Comparison of ENCODE assay signal across 21 mouse cellular contexts in genomic region chr13:12331528-12331927, GRCm38 (mm10). TPM values are rescaled to one million over a fixed set of nuclear protein-coding genes. Genes with fewer than 3 reads are reported as not detected.
DNase-seq lines count a peak whose midpoint lies in the region; ATAC-seq lines count a peak whose summit lies in the region.
"Had no signal": no experiment of that assay in that cellular context is flagged by ENCODE, and none has a peak within 500 bp of the region (broad histone marks: within the 10 kb centered on the region; RNA-seq: fewer than 3 reads in every experiment).

No protein-coding gene starts in this region.

- no peak overlapping the region for H3K4me3 ChIP-seq in forebrain, embryonic 15.5 days
- H3K4me3 ChIP-seq in forebrain, embryonic 14.5 days (ENCODE audit: low read depth, low read length) = no peak overlapping the region
- H3K4me3 ChIP-seq in hindbrain, embryonic 11.5 days (ENCODE audit: low read depth, low read length) = no peak overlapping the region
- H3K4me3 ChIP-seq in hindbrain, embryonic 12.5 days = no peak overlapping the region
- H3K4me3 ChIP-seq in megakaryocyte, embryonic 14.5 days (replicated peaks) = peak overlapping the region; percentile 10
- no peak overlapping the region for H3K4me3 ChIP-seq in limb, embryonic 15.5 days
- H3K4me3 ChIP-seq: embryonic facial prominence, embryonic 15.5 days; forebrain, embryonic 10.5 days; lung, embryonic 15.5 days had no signal

- no peaks in the 10 kb centered on the region for H3K4me1 ChIP-seq in forebrain, embryonic 15.5 days
- no peaks in the 10 kb centered on the region for H3K4me1 ChIP-seq in forebrain, embryonic 14.5 days (ENCODE audit: control insufficient read depth, insufficient read depth, low read length)
- H3K4me1 ChIP-seq in hindbrain, embryonic 11.5 days (replicated peaks; ENCODE audit: control insufficient read depth, insufficient read depth, low read length) = no peaks in the 10 kb centered on the region
- H3K4me1 ChIP-seq in hindbrain, embryonic 12.5 days = no peaks in the 10 kb centered on the region
- peaks cover 5% of the 10 kb centered on the region; the same call in 1 of the 2 replicates for H3K4me1 ChIP-seq in megakaryocyte, embryonic 14.5 days
- H3K4me1 ChIP-seq in limb, embryonic 15.5 days = no peaks in the 10 kb centered on the region
- H3K4me1 ChIP-seq: embryonic facial prominence, embryonic 15.5 days; forebrain, embryonic 10.5 days; lung, embryonic 15.5 days had no signal

- 99% methylated on average over 5 of the region's 5 CpGs for WGBS in forebrain, embryonic 15.5 days
- 100% methylated on average over 5 of the region's 5 CpGs for WGBS in forebrain, embryonic 14.5 days
- WGBS in hindbrain, embryonic 11.5 days = 97% methylated on average over 5 of the region's 5 CpGs
- 97% methylated on average over 5 of the region's 5 CpGs for WGBS in hindbrain, embryonic 12.5 days
- WGBS in limb, embryonic 15.5 days = 99% methylated on average over 5 of the region's 5 CpGs

- H3K36me3 ChIP-seq in forebrain, embryonic 15.5 days = no peaks in the 10 kb centered on the region
- H3K36me3 ChIP-seq in forebrain, embryonic 14.5 days (ENCODE audit: control insufficient read depth, insufficient read depth, low read length) = no peaks in the 10 kb centered on the region
- H3K36me3 ChIP-seq in hindbrain, embryonic 11.5 days (ENCODE audit: control insufficient read depth, insufficient read depth, low read length) = no peaks in the 10 kb centered on the region
- no peaks in the 10 kb centered on the region for H3K36me3 ChIP-seq in hindbrain, embryonic 12.5 days
- no peaks in the 10 kb centered on the region for H3K36me3 ChIP-seq in megakaryocyte, embryonic 14.5 days (replicated peaks; ENCODE audit: low read length)
- H3K36me3 ChIP-seq in limb, embryonic 15.5 days = no peaks in the 10 kb centered on the region
- H3K36me3 ChIP-seq: embryonic facial prominence, embryonic 15.5 days; forebrain, embryonic 10.5 days; G1E; lung, embryonic 15.5 days had no signal

- H3K4me2 ChIP-seq in forebrain, embryonic 15.5 days (replicated peaks) = no peak overlapping the region
- H3K4me2 ChIP-seq in forebrain, embryonic 14.5 days (ENCODE audit: low read length) = no peak overlapping the region
- no peak overlapping the region for H3K4me2 ChIP-seq in hindbrain, embryonic 11.5 days (replicated peaks; ENCODE audit: low read depth, low read length)
- H3K4me2 ChIP-seq in hindbrain, embryonic 12.5 days (replicated peaks) = no peak overlapping the region
- no peak overlapping the region for H3K4me2 ChIP-seq in limb, embryonic 15.5 days
- H3K4me2 ChIP-seq: embryonic facial prominence, embryonic 15.5 days; liver, embryonic 11.5 days; lung, embryonic 15.5 days had no signal

- no peak overlapping the region for H3K27ac ChIP-seq in forebrain, embryonic 15.5 days (replicated peaks)
- no peak overlapping the region for H3K27ac ChIP-seq in forebrain, embryonic 14.5 days (ENCODE audit: low read depth, low read length)
- no peak overlapping the region for H3K27ac ChIP-seq in hindbrain, embryonic 11.5 days (ENCODE audit: low read depth, low read length)
- no peak overlapping the region for H3K27ac ChIP-seq in hindbrain, embryonic 12.5 days
- H3K27ac ChIP-seq in limb, embryonic 15.5 days = no peak overlapping the region
- H3K27ac ChIP-seq: embryonic facial prominence, embryonic 15.5 days; forebrain, embryonic 10.5 days; lung, embryonic 15.5 days; macrophage had no signal

- peak; percentile 23; the same call in 1 of the 2 replicates for ATAC-seq in forebrain, embryonic 15.5 days (replicated peaks)
- no peak for ATAC-seq in forebrain, embryonic 14.5 days
- 0 out of 2 replicates have a peak, but pooled peaks have one; percentile 47 for ATAC-seq in hindbrain, embryonic 11.5 days (ENCODE audit: low FRiP score)
- no peak for ATAC-seq in hindbrain, embryonic 12.5 days (ENCODE audit: low FRiP score)
- ATAC-seq in megakaryocyte, adult 5-6 weeks (ENCODE audit: poor library complexity, severe bottlenecking) = no peak
- ATAC-seq in limb, embryonic 15.5 days (ENCODE audit: insufficient number of reproducible peaks, low FRiP score, low TSS enrichment, low read depth) = 0 out of 2 replicates have a peak, but pooled peaks have one; percentile 30

- no peaks in the 10 kb centered on the region for H3K9me3 ChIP-seq in forebrain, embryonic 15.5 days
- H3K9me3 ChIP-seq in forebrain, embryonic 14.5 days (replicated peaks; ENCODE audit: control insufficient read depth, low read length) = no peaks in the 10 kb centered on the region
- no peaks in the 10 kb centered on the region for H3K9me3 ChIP-seq in hindbrain, embryonic 11.5 days (ENCODE audit: control insufficient read depth, low read length)
- no peaks in the 10 kb centered on the region for H3K9me3 ChIP-seq in hindbrain, embryonic 12.5 days (replicated peaks)
- no peaks in the 10 kb centered on the region for H3K9me3 ChIP-seq in megakaryocyte, embryonic 14.5 days
- H3K9me3 ChIP-seq in limb, embryonic 15.5 days = no peaks in the 10 kb centered on the region
- H3K9me3 ChIP-seq: embryonic facial prominence, embryonic 15.5 days; forebrain, embryonic 10.5 days; G1E; lung, embryonic 15.5 days had no signal

- no peak overlapping the region for H3K9ac ChIP-seq in forebrain, embryonic 15.5 days (replicated peaks)
- no peak overlapping the region for H3K9ac ChIP-seq in forebrain, embryonic 14.5 days (ENCODE audit: low read length)
- H3K9ac ChIP-seq in hindbrain, embryonic 11.5 days (ENCODE audit: low read depth, low read length) = no peak overlapping the region
- no peak overlapping the region for H3K9ac ChIP-seq in hindbrain, embryonic 12.5 days
- no peak overlapping the region for H3K9ac ChIP-seq in limb, embryonic 15.5 days
- H3K9ac ChIP-seq: embryonic facial prominence, embryonic 15.5 days; lung, embryonic 15.5 days had no signal

- no peaks in the 10 kb centered on the region for H3K27me3 ChIP-seq in forebrain, embryonic 15.5 days
- no peaks in the 10 kb centered on the region for H3K27me3 ChIP-seq in forebrain, embryonic 14.5 days (replicated peaks; ENCODE audit: control insufficient read depth, insufficient read depth, low read length)
- no peaks in the 10 kb centered on the region for H3K27me3 ChIP-seq in hindbrain, embryonic 11.5 days (ENCODE audit: control insufficient read depth, insufficient read depth, low read length)
- no peaks in the 10 kb centered on the region for H3K27me3 ChIP-seq in hindbrain, embryonic 12.5 days
- H3K27me3 ChIP-seq in megakaryocyte, embryonic 14.5 days (replicated peaks) = peaks cover 2% of the 10 kb centered on the region
- no peaks in the 10 kb centered on the region for H3K27me3 ChIP-seq in limb, embryonic 15.5 days
- H3K27me3 ChIP-seq: embryonic facial prominence, embryonic 15.5 days; lung, embryonic 15.5 days had no signal

- DNase-seq in forebrain, embryonic 14.5 days (ENCODE audit: low spot score) = no peak
- DNase-seq in hindbrain, embryonic 11.5 days (ENCODE audit: low spot score) = no peak
- no peak for DNase-seq in frontal cortex, postnatal 10 days (ENCODE audit: low spot score in 2 of 2)
- DNase-seq: adrenal gland, postnatal 14 days; cerebellum, adult 9-11 months; gastrocnemius, postnatal 14 days; kidney, adult 18-20 months; kidney, postnatal 10 days; right cerebral cortex, postnatal 4 days; thymus, postnatal 14 days had no signal

RNA-seq across cellular contexts. Expression of gene Actn2, which starts 9.0 kb away (rescaled TPM):
- polyA plus RNA-seq in forebrain, embryonic 15.5 days (2015; fragmentation: Nextera tagmentation; extraction: Ambion mirVana) = 2.4 and 2.6 TPM in 2 replicates
- polyA plus RNA-seq in forebrain, embryonic 14.5 days (2014; fragmentation: Nextera tagmentation; extraction: Ambion mirVana) = 1.7 and 2.2 TPM in 2 replicates
- polyA plus RNA-seq in hindbrain, embryonic 11.5 days (2014; fragmentation: Nextera tagmentation; extraction: Ambion mirVana) = 3.3 and 5.8 TPM in 2 replicates
- 6.2 and 26.2 TPM in 2 replicates for polyA plus RNA-seq in hindbrain, embryonic 12.5 days (2016; fragmentation: Nextera tagmentation; extraction: Ambion mirVana)
- 0.04 TPM in 1 of 2 replicates, not detected in the other for polyA plus RNA-seq in megakaryocyte, embryonic 14.5 days (2012; ENCODE audit: insufficient read depth, low replicate concordance)
- 0.78 TPM in 1 of 2 replicates, not detected in the other for total RNA-seq in megakaryocyte, adult 5-6 weeks (2015)
- 0.11 TPM in 1 of 2 replicates, not detected in the other for total RNA-seq in megakaryocyte, adult 5-6 weeks (2017)
- polyA plus RNA-seq in limb, embryonic 15.5 days (2015; fragmentation: Nextera tagmentation; extraction: Ambion mirVana) = 158 and 510 TPM in 2 replicates
- polyA plus RNA-seq: G1E, macrophage had no signal

Comparison
In these comparisons a context has a peak if more than half of its experiments do, and no peak if none do; other contexts are left out.
1. ATAC-seq: peak in forebrain, embryonic 15.5 days (single experiment), hindbrain, embryonic 11.5 days (single experiment) and limb, embryonic 15.5 days (single experiment); none in forebrain, embryonic 14.5 days (single experiment), hindbrain, embryonic 12.5 days (single experiment) and megakaryocyte, adult 5-6 weeks (single experiment).